Mouse (Mus musculus): ENCODE measurements around the gene Nmrk1.

DNA sequence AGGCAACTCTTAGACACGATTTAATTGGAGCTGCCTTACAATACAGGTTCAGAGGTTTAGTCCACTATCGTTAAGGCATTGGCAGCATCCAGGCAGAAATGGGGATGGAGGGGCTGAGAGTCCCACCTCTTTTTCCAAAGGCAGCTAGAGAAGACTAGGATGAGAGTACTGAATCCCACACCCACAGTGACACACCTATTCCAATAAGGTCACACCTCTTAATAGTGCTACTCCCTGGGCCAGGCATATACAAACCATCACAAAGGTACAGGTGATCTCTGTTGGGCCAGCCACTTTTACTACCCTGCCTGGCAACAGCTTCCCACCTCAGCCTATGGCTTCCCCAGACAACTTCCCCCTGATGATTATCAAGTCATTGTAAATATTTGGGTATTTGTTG, 61.0 kb downstream of the Nmrk1 start:
- TF ChIP-seq CTCF (IDR thresholded peaks at IDR 0.05; ENCODE audit: control insufficient read depth, insufficient read depth, low read length): no peak
- TF ChIP-seq POLR2A (IDR thresholded peaks at IDR 0.05; ENCODE audit: borderline replicate concordance, control insufficient read depth, low read depth, low read length): no peak
